Mouse (Mus musculus) forebrain, embryonic 12.5 days (tissue): ENCODE data around the gene Plcb1. TPM values are rescaled to one million over a fixed set of nuclear protein-coding genes. Genes with fewer than 3 reads are reported as not detected.
"Not testable (repeated sequence)": the region's sequence is repeated elsewhere in the genome, so short reads cannot be mapped to it uniquely, and the experiment has no call there.

Experiments used
- ATAC-seq: fragments of 200-750 bp; cut with Nextera tagmentation; 2 replicates; pipeline ENCODE4 v1.8.0; 2017; ENCODE audit warnings: moderate TSS enrichment; ENCODE audit not compliant: low FRiP score
- H3K27ac ChIP-seq: fragments of 300-500 bp; sonication (generic); 2 replicates; pipeline ENCODE4 v1.5.1; 2016; ENCODE audit warnings: mild to moderate bottlenecking
- H3K27me3 ChIP-seq: fragments of 300-500 bp; sonication (generic); 2 replicates; pipeline ENCODE4 v1.6.1; 2016; ENCODE audit warnings: mild to moderate bottlenecking
- H3K36me3 ChIP-seq: fragments of 300-500 bp; sonication (generic); replicated peaks from 2 replicates; pipeline ENCODE4 v1.6.1; 2016; ENCODE audit warnings: mild to moderate bottlenecking
- H3K4me1 ChIP-seq: fragments of 300-500 bp; sonication (generic); 2 replicates; pipeline ENCODE4 v1.6.1; 2016
- H3K4me2 ChIP-seq: fragments of 300-500 bp; sonication (generic); 2 replicates; pipeline ENCODE4 v1.6.1; 2016; ENCODE audit warnings: mild to moderate bottlenecking, moderate library complexity
- H3K4me3 ChIP-seq: fragments of 300-500 bp; sonication (generic); replicated peaks from 2 replicates; pipeline ENCODE4 v1.5.1; 2016; ENCODE audit warnings: mild to moderate bottlenecking
- H3K9ac ChIP-seq: fragments of 300-500 bp; sonication (generic); 2 replicates; pipeline ENCODE4 v1.6.1; 2016; ENCODE audit warnings: mild to moderate bottlenecking
- H3K9me3 ChIP-seq: fragments of 300-500 bp; sonication (generic); 2 replicates; pipeline ENCODE4 v1.6.1; 2016
- WGBS: fragments of 180-500 bp; shearing (Covaris S2); methylation state at CpG from one replicate; pipeline ENCODE4 v1.1.7; 2016; 5-methylcytosine and 5-hydroxymethylcytosine counted together
- polyA plus RNA-seq: library from polyadenylated mRNA; unstranded; fragments of >200 nt; fragmentation: Nextera tagmentation; extraction: Ambion mirVana; gene quantifications from 2 replicates; pipeline ENCODE4 v1.2.1, GENCODE M21; 2016

Plcb1 gene
- polyA plus RNA-seq, 1 experiment from 2014 or later = 19.3 TPM

GRCm38 (mm10) chr2:134989650-134990292 lies 203.9 kb downstream of the Plcb1 start:
- Histone ChIP-seq H3K9me3 (no peaks in the 10 kb centered on the region), H3K27me3 (no peaks in the 10 kb centered on the region), H3K27ac (no peak overlapping the region), H3K9ac (no peak overlapping the region), H3K4me2 (no peak overlapping the region), H3K4me1 (no peaks in the 10 kb centered on the region), H3K36me3 (no peaks in the 10 kb centered on the region), H3K4me3 (no peak overlapping the region)
- no peak for ATAC-seq
- 89% methylated on average over 9 of the region's 9 CpGs for WGBS

DNA sequence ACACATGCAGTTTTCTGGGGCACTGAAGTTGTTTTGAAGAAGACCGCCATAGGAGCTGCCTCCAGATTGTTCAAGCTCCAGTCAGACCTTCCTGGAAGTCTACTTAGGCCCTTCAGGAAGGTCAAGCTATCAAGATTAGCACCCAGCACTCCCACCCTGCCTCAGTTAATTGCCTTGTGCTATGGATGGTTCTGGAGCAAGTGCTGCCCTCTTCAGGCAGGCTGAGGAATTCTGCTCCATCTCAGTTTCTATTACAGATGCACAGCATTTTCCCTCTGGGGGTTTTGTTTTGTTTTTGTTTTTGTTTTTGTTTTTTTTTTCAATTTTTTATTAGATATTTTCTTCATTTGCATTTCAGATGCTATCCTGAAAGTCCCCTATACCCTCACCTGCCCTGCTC lies 221.3 kb downstream of the Plcb1 start:
- Histone ChIP-seq H3K4me3 (no peak overlapping the region), H3K27ac (no peak overlapping the region), H3K9me3 (no peaks in the 10 kb centered on the region), H3K27me3 (no peaks in the 10 kb centered on the region), H3K9ac (no peak overlapping the region), H3K4me2 (no peak overlapping the region), H3K36me3 (no peaks in the 10 kb centered on the region), H3K4me1 (no peaks in the 10 kb centered on the region)
- WGBS = 94% methylated on average over 1 of the region's 1 CpGs
- no peak for ATAC-seq

DNA sequence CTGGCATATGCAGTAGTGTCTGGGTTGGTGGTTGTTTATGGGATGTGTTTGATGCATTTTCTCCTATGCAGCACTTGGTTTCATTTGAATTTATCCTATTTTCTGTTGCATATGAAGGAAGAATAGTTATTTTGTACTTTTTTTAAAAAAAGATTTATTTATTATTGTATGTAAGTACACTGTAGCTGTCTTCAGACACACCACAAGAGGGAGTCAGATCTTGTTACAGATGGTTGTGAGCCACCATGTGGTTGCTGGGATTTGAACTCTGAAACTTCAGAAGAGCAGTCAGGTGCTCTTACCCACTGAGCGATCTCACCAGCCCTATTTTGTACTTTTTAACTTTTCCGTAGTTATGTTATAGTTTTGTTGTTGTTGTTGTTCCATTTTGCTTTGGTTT lies 222.0 kb downstream of the Plcb1 start:
- H3K27me3 ChIP-seq, H3K36me3 ChIP-seq, H3K27ac ChIP-seq, H3K9me3 ChIP-seq, H3K4me1 ChIP-seq, H3K4me2 ChIP-seq, H3K9ac ChIP-seq, ATAC-seq, H3K4me3 ChIP-seq: not testable (repeated sequence)
- WGBS = 95% methylated on average over 2 of the region's 2 CpGs

GRCm38 (mm10) chr2:135010371-135010770 lies 224.5 kb downstream of the Plcb1 start:
- H3K27me3 ChIP-seq = no peaks in the 10 kb centered on the region
- WGBS = 88% methylated on average over 8 of the region's 8 CpGs
- no peaks in the 10 kb centered on the region for H3K36me3 ChIP-seq
- ATAC-seq = no peak
- H3K4me2 ChIP-seq = no peak overlapping the region
- H3K27ac ChIP-seq = no peak overlapping the region
- no peak overlapping the region for H3K9ac ChIP-seq
- no peak overlapping the region for H3K4me3 ChIP-seq
- H3K9me3 ChIP-seq = no peaks in the 10 kb centered on the region
- no peaks in the 10 kb centered on the region for H3K4me1 ChIP-seq

DNA sequence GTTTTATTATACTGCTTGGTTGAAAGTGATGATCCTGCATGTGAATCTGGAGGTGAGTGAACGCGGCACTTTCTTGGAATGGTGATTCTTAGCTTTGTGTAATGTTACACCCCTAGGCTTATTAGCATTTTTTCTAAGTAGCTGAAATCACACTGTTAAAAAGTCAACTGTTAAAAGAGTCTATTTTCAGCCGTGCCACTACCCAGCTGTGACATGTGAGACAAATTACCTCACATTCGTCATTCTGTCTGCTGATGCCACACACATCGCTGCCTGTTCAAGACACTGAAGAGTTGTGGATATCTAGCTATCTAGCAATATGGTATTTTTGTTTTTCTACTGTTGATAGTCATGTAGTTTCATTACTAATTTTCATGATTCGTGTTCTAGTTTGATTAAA lies 229.6 kb downstream of the Plcb1 start:
- Histone ChIP-seq H3K9me3 (no peaks in the 10 kb centered on the region), H3K4me1 (no peaks in the 10 kb centered on the region), H3K4me2 (no peak overlapping the region), H3K27me3 (no peaks in the 10 kb centered on the region), H3K36me3 (no peaks in the 10 kb centered on the region), H3K27ac (no peak overlapping the region), H3K9ac (no peak overlapping the region), H3K4me3 (no peak overlapping the region)
- WGBS = 71% methylated on average over 6 of the region's 6 CpGs
- no peak for ATAC-seq

DNA sequence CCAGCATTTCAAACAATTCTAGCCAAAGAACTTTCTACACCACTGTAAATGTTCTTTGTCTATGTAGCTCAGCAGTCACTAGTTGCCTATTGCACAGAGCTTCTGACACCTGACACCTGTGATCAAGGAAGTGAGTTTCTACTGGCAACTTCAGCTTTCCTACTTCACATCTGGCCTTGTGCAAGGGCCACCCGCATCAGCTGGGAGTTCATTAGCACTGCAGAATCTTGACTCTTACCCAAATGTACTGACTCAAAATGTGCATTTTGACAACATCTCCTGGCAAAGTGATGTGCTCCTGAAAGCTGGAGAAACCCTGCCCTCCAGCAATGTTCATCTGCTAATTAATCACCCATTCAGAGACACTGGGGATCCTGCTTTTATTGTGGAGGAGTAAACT lies 232.4 kb downstream of the Plcb1 start:
- no peaks in the 10 kb centered on the region for H3K9me3 ChIP-seq
- H3K36me3 ChIP-seq = no peaks in the 10 kb centered on the region
- no peaks in the 10 kb centered on the region for H3K4me1 ChIP-seq
- H3K4me2 ChIP-seq = no peak overlapping the region
- WGBS = 80% methylated on average over 1 of the region's 1 CpGs
- no peak overlapping the region for H3K27ac ChIP-seq
- no peak overlapping the region for H3K4me3 ChIP-seq
- no peak for ATAC-seq
- H3K9ac ChIP-seq = no peak overlapping the region
- H3K27me3 ChIP-seq = no peaks in the 10 kb centered on the region

DNA sequence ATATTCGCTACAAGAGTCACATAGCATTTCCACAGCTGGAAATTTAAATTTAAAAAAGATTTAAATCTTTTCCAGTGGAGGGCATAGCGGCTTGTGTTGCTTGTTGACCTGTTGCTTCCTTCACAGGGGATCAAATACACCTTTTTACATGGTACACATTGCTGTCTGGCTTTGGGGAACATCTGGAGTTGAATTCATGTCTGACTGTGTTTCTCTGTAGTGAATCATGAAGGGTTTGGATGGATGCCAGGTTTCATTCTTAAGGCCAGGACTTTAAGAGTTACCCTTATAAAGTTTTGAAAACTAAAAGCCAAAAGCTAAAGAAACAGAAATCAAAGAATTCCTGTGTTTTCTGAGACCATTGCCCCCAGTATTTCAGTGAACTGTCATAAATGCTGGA lies 232.8 kb downstream of the Plcb1 start:
- no peaks in the 10 kb centered on the region for H3K9me3 ChIP-seq
- H3K9ac ChIP-seq = no peak overlapping the region
- WGBS = 77% methylated on average over 2 of the region's 2 CpGs
- ATAC-seq = no peak
- no peak overlapping the region for H3K4me3 ChIP-seq
- H3K27me3 ChIP-seq = no peaks in the 10 kb centered on the region
- no peak overlapping the region for H3K27ac ChIP-seq
- H3K36me3 ChIP-seq = no peaks in the 10 kb centered on the region
- no peaks in the 10 kb centered on the region for H3K4me1 ChIP-seq
- no peak overlapping the region for H3K4me2 ChIP-seq

- WGBS = 83% methylated on average over 1 of the region's 1 CpGs
- Histone ChIP-seq H3K9ac (no peak overlapping the region), H3K4me3 (no peak overlapping the region), H3K9me3 (no peaks in the 10 kb centered on the region), H3K4me2 (no peak overlapping the region), H3K4me1 (no peaks in the 10 kb centered on the region), H3K27me3 (no peaks in the 10 kb centered on the region), H3K27ac (no peak overlapping the region), H3K36me3 (no peaks in the 10 kb centered on the region)
- ATAC-seq = no peak
Measured at GRCm38 (mm10) chr2:135019588-135019987, 233.7 kb downstream of the Plcb1 start.

GRCm38 (mm10) chr2:135029288-135029687 lies 243.4 kb downstream of the Plcb1 start:
- Histone ChIP-seq H3K4me3 (no peak overlapping the region), H3K9me3 (no peaks in the 10 kb centered on the region), H3K27me3 (no peaks in the 10 kb centered on the region), H3K9ac (no peak overlapping the region), H3K4me1 (peaks cover 12% of the 10 kb centered on the region), H3K27ac (peak overlapping the region; percentile 43; the same call in 1 of the 2 replicates), H3K4me2 (peak overlapping the region; percentile 39), H3K36me3 (no peaks in the 10 kb centered on the region)
- ATAC-seq = peak; percentile 61; the same call in 1 of the 2 replicates
- WGBS = 17% methylated on average over 5 of the region's 5 CpGs

- no peak; the same call in 1 of the 2 replicates for ATAC-seq
- peaks cover 12% of the 10 kb centered on the region for H3K4me1 ChIP-seq
- H3K9ac ChIP-seq = no peak overlapping the region
- peak overlapping the region; percentile 39 for H3K4me2 ChIP-seq
- H3K4me3 ChIP-seq = no peak overlapping the region
- 32% methylated on average over 6 of the region's 6 CpGs for WGBS
- no peaks in the 10 kb centered on the region for H3K27me3 ChIP-seq
- H3K36me3 ChIP-seq = no peaks in the 10 kb centered on the region
- no peaks in the 10 kb centered on the region for H3K9me3 ChIP-seq
- peak overlapping the region; percentile 43 for H3K27ac ChIP-seq
Measured at GRCm38 (mm10) chr2:135029700-135030099, 243.8 kb downstream of the Plcb1 start.

DNA sequence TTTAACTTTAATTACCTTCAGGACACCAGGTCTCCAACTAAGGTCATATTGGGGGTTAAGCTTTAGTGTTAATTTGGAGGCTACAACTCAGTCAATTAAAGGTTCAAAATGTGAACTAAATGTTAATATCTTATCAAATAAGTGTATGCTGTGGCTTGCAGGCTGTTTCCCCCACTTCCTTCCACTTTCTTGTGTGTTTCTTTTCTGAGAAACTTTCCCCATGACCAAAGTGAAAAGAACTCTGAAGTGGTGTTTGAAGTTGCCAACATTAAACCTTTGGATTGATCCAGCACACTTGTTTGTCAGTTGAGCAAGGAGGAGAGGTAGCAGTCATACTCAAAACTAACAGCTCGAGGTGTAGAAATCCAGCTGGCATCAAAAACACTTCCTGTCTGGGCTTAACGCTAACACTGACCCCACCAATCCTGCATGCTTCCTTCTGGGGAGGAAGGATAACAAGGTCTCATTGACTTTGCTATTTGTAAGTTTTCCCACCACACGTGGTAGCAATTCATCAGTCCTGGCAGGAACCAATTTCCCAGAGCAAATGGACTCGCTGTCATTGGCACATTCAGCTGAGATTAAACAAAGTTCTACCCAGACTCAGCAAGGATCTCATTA lies 249.9 kb downstream of the Plcb1 start:
- H3K4me3 ChIP-seq = no peak overlapping the region
- no peak overlapping the region for H3K27ac ChIP-seq
- no peaks in the 10 kb centered on the region for H3K9me3 ChIP-seq
- no peak for ATAC-seq
- no peaks in the 10 kb centered on the region for H3K27me3 ChIP-seq
- H3K4me2 ChIP-seq = no peak overlapping the region
- no peaks in the 10 kb centered on the region for H3K4me1 ChIP-seq
- H3K36me3 ChIP-seq = no peaks in the 10 kb centered on the region
- WGBS = 39% methylated on average over 4 of the region's 4 CpGs
- no peak overlapping the region for H3K9ac ChIP-seq

- no peak overlapping the region for H3K9ac ChIP-seq
- H3K4me3 ChIP-seq = no peak overlapping the region
- H3K4me1 ChIP-seq = no peaks in the 10 kb centered on the region
- H3K27me3 ChIP-seq = no peaks in the 10 kb centered on the region
- 70% methylated on average over 2 of the region's 2 CpGs for WGBS
- ATAC-seq = no peak
- no peaks in the 10 kb centered on the region for H3K36me3 ChIP-seq
- no peak overlapping the region for H3K4me2 ChIP-seq
- H3K9me3 ChIP-seq = no peaks in the 10 kb centered on the region
- H3K27ac ChIP-seq = no peak overlapping the region
Measured at GRCm38 (mm10) chr2:135048791-135049190, 262.9 kb downstream of the Plcb1 start.

GRCm38 (mm10) chr2:135049283-135049682 lies 263.4 kb downstream of the Plcb1 start:
- Histone ChIP-seq H3K4me3 (no peak overlapping the region), H3K9ac (no peak overlapping the region)

More at GRCm38 (mm10) chr2:135049283-135049682, 263.4 kb downstream of the Plcb1 start:
- no peak overlapping the region for H3K4me2 ChIP-seq
- no peaks in the 10 kb centered on the region for H3K36me3 ChIP-seq
- no peaks in the 10 kb centered on the region for H3K9me3 ChIP-seq
- H3K27ac ChIP-seq = no peak overlapping the region
- 77% methylated on average over 6 of the region's 6 CpGs for WGBS
- H3K4me1 ChIP-seq = no peaks in the 10 kb centered on the region
- no peak for ATAC-seq
- no peaks in the 10 kb centered on the region for H3K27me3 ChIP-seq
